Mouse (Mus musculus) G1E (cell line): ENCODE measurements around the gene Nacc2. TPM values are rescaled to one million over a fixed set of nuclear protein-coding genes. Genes with fewer than 3 reads are reported as not detected.

Source experiments
- ATAC-seq: 2 replicates; pipeline ENCODE4 v1.8.0; 2016; ENCODE audit warnings: mild to moderate bottlenecking; ENCODE audit not compliant: insufficient number of reproducible peaks, poor library complexity, low FRiP score, severe bottlenecking; ENCODE audit errors: extremely low read depth
- DNase-seq: peaks from one replicate; pipeline ENCODE4 v3.0.0; 2012; ENCODE audit warnings: low spot score
- H3K27me3 ChIP-seq: 2 replicates; pipeline ENCODE4 v1.6.1; 2012; ENCODE audit warnings: mild to moderate bottlenecking, low read length, inconsistent platforms; ENCODE audit not compliant: insufficient read depth
- H3K36me3 ChIP-seq: replicated peaks from 2 replicates; pipeline ENCODE3; 2012; ENCODE audit warnings: mild to moderate bottlenecking, inconsistent platforms
- H3K4me1 ChIP-seq: 2 replicates; pipeline ENCODE4 v1.6.1; 2012; ENCODE audit warnings: low read depth, low read length, inconsistent platforms, mixed read lengths; ENCODE audit not compliant: insufficient read depth
- H3K4me3 ChIP-seq: 2 replicates; pipeline ENCODE4 v1.5.1; 2012; ENCODE audit warnings: low read depth, mild to moderate bottlenecking, inconsistent platforms, low read length, moderate library complexity, mixed read lengths
- H3K9me3 ChIP-seq: replicated peaks from 2 replicates; pipeline ENCODE4 v1.6.1; 2012; ENCODE audit warnings: inconsistent platforms
- CTCF ChIP-seq: IDR thresholded peaks from 2 replicates; pipeline ENCODE4 v1.5.1; 2012; ENCODE audit warnings: low read depth, low read length, inconsistent platforms, mixed read lengths
- GATA1 ChIP-seq: IDR thresholded peaks from 2 replicates; pipeline ENCODE4 v1.6.1; 2012; ENCODE audit warnings: borderline replicate concordance, low read length, inconsistent platforms, mixed read lengths
- GATA2 ChIP-seq: IDR thresholded peaks from 2 replicates; pipeline ENCODE4 v1.6.1; 2012; ENCODE audit warnings: low read depth, low read length, inconsistent platforms, borderline replicate concordance
- POLR2AphosphoS5 ChIP-seq: IDR thresholded peaks from 2 replicates; pipeline ENCODE4 v1.6.1; 2012; ENCODE audit warnings: low read depth, low read length, inconsistent platforms; ENCODE audit not compliant: insufficient replicate concordance
- TAL1 ChIP-seq: conservative IDR thresholded peaks from 2 replicates; pipeline ENCODE4 v1.6.1; 2012; ENCODE audit warnings: low read depth, low read length, inconsistent platforms, mixed read lengths
- polyA plus RNA-seq: library from polyadenylated mRNA; stranded (reverse); fragments of >175 nt; gene quantifications from 2 replicates; pipeline ENCODE4 v1.2.3, GENCODE M21; 2012
- total RNA-seq, 2 experiments: library from RNA; stranded (forward) in 1 of 2; stranded (reverse) in 1 of 2; fragments of 200-1000 nt in 1 of 2; fragments of >200 nt in 1 of 2; fragmentation: Nextera tagmentation in 1 of 2; gene quantifications; 2 replicates each; pipeline ENCODE4 v1.2.3; 2014 to 2017

Nacc2 gene
- total and polyA plus RNA-seq, 3 experiments: 2.0 to 4.3 (median 2.6) TPM

DNA sequence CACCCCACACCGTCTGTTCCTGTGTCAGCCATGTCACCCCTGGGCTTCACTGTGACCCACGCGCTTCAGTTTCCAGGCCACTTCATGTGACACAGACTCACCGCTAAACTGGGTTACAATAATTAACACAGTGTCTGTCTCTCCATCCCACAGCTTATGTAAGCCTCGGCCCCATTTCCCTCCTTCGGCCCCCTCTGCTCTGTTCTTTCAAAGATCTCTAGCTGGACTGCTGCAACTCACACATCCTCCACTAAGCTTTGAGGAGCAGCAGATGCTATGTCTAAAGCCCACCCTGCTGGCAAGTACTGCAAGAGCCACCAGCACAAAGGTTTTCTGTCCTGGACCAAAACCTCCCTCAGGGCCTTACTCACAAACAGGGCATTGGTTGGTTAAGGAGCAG is 7.8 kb downstream of the Nacc2 start:
- TF ChIP-seq POLR2AphosphoS5 (no peak), GATA2 (no peak), CTCF (no peak), TAL1 (no peak)
- Histone ChIP-seq H3K27me3 (peaks cover 79% of the 10 kb centered on the region), H3K4me1 (peaks cover 16% of the 10 kb centered on the region), H3K9me3 (no peaks in the 10 kb centered on the region), H3K4me3 (no peak overlapping the region), H3K36me3 (no peaks in the 10 kb centered on the region)
- DNase-seq (no peak), ATAC-seq (no peak)

DNA sequence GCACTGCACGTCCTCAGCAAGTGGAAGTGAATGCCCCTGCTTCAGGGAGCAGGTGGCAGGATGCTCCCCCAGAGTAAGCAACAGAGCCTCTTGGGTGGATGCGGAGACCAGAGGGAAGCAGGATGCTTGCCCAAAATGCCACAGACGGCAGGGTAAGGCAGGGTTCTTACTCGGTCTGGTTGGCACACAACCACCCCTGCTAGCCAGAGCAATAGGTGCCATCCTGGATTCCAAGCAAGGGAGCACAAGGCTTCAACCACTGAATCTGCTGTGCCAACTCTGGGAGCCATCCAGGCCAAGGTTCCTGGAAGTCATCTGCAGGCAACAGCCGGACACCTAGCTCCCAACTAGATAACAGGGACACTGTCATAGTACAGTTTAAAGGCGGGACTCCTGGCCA is 14.8 kb downstream of the Nacc2 start:
- TF ChIP-seq POLR2AphosphoS5 (no peak), GATA2 (no peak), CTCF (no peak), GATA1 (no peak), TAL1 (no peak)
- no peak overlapping the region for H3K4me3 ChIP-seq
- DNase-seq (no peak), ATAC-seq (no peak)
- no peaks in the 10 kb centered on the region; the same call in 1 of the 2 replicates for H3K4me1 ChIP-seq
- H3K27me3 ChIP-seq: peaks cover 59% of the 10 kb centered on the region
- no peaks in the 10 kb centered on the region for H3K36me3 ChIP-seq
- no peaks in the 10 kb centered on the region for H3K9me3 ChIP-seq

GRCm38 (mm10) chr2:26107011-26107410 is 16.0 kb downstream of the Nacc2 start:
- TF ChIP-seq GATA1: no peak
- TF ChIP-seq CTCF: no peak
- TF ChIP-seq TAL1: no peak
- TF ChIP-seq POLR2AphosphoS5: no peak
- TF ChIP-seq GATA2: no peak
- Histone ChIP-seq H3K4me1 (no peaks in the 10 kb centered on the region; the same call in 1 of the 2 replicates), H3K9me3 (no peaks in the 10 kb centered on the region), H3K27me3 (peaks cover 53% of the 10 kb centered on the region), H3K4me3 (no peak overlapping the region), H3K36me3 (no peaks in the 10 kb centered on the region)
- no peak for ATAC-seq
- no peak for DNase-seq

- H3K4me1 ChIP-seq: no peaks in the 10 kb centered on the region; the same call in 1 of the 2 replicates
- no peak for ATAC-seq
- no peak overlapping the region for H3K4me3 ChIP-seq
- H3K9me3 ChIP-seq: no peaks in the 10 kb centered on the region
- no peak for DNase-seq
- peaks cover 46% of the 10 kb centered on the region for H3K27me3 ChIP-seq
- no peak for TF ChIP-seq CTCF
- TF ChIP-seq TAL1: no peak
- no peak for TF ChIP-seq GATA1
- TF ChIP-seq POLR2AphosphoS5: no peak
- no peak for TF ChIP-seq GATA2
- H3K36me3 ChIP-seq: no peaks in the 10 kb centered on the region
Measured at GRCm38 (mm10) chr2:26106233-26106632, 16.8 kb downstream of the Nacc2 start.

- Histone ChIP-seq H3K4me1 (no peaks in the 10 kb centered on the region), H3K4me3 (no peak overlapping the region), H3K36me3 (no peaks in the 10 kb centered on the region), H3K27me3 (peaks cover 22% of the 10 kb centered on the region), H3K9me3 (no peaks in the 10 kb centered on the region)
- TF ChIP-seq GATA1 (no peak), POLR2AphosphoS5 (no peak), GATA2 (no peak), TAL1 (no peak), CTCF (no peak)
- DNase-seq (no peak), ATAC-seq (no peak)
Measured at GRCm38 (mm10) chr2:26100296-26100695, 22.7 kb downstream of the Nacc2 start.

- no peak for ATAC-seq
- peaks cover 22% of the 10 kb centered on the region for H3K27me3 ChIP-seq
- TF ChIP-seq CTCF: no peak
- no peak for TF ChIP-seq POLR2AphosphoS5
- no peak for TF ChIP-seq GATA1
- DNase-seq: no peak
- no peaks in the 10 kb centered on the region for H3K36me3 ChIP-seq
- H3K4me3 ChIP-seq: no peak overlapping the region
- no peaks in the 10 kb centered on the region for H3K4me1 ChIP-seq
- H3K9me3 ChIP-seq: no peaks in the 10 kb centered on the region
Measured at GRCm38 (mm10) chr2:26099851-26100250, 23.2 kb downstream of the Nacc2 start.
